Mouse (Mus musculus) midbrain, embryonic 16.5 days (tissue): ENCODE data around the gene Cdkn1c. TPM values are rescaled to one million over a fixed set of nuclear protein-coding genes. Genes with fewer than 3 reads are reported as not detected.
A peak's percentile ranks its signal among the peaks of the same experiment; 100 is the strongest.

Source experiments
- ATAC-seq: fragments of 200-750 bp; cut with Nextera tagmentation; 2 replicates; pipeline ENCODE4 v1.8.0; 2017; ENCODE audit warnings: moderate TSS enrichment
- H3K27ac ChIP-seq: fragments of 300-500 bp; sonication (generic); 2 replicates; pipeline ENCODE4 v1.5.1; 2014; ENCODE audit warnings: mild to moderate bottlenecking, low read length, mixed read lengths
- H3K27me3 ChIP-seq: fragments of 300-500 bp; sonication (generic); 2 replicates; pipeline ENCODE4 v1.6.1; 2014; ENCODE audit warnings: low read depth, low read length, mixed read lengths; ENCODE audit not compliant: control insufficient read depth, insufficient read depth
- H3K36me3 ChIP-seq: fragments of 300-500 bp; sonication (generic); 2 replicates; pipeline ENCODE4 v1.6.1; 2014; ENCODE audit warnings: mild to moderate bottlenecking, low read length, moderate library complexity, mixed read lengths; ENCODE audit not compliant: control insufficient read depth, insufficient read depth
- H3K4me1 ChIP-seq: fragments of 300-500 bp; sonication (generic); 2 replicates; pipeline ENCODE4 v1.6.1; 2014; ENCODE audit warnings: mild to moderate bottlenecking, low read length, mixed read lengths; ENCODE audit not compliant: control insufficient read depth, insufficient read depth
- H3K4me2 ChIP-seq: fragments of 300-500 bp; sonication (generic); 2 replicates; pipeline ENCODE4 v1.6.1; 2014; ENCODE audit warnings: mild to moderate bottlenecking, low read length, mixed read lengths
- H3K4me3 ChIP-seq: fragments of 300-500 bp; sonication (generic); 2 replicates; pipeline ENCODE4 v1.5.1; 2014; ENCODE audit warnings: low read depth, mild to moderate bottlenecking, low read length, moderate library complexity, mixed read lengths
- H3K9ac ChIP-seq: fragments of 300-500 bp; sonication (generic); 2 replicates; pipeline ENCODE4 v1.6.1; 2014; ENCODE audit warnings: low read depth, low read length, mixed read lengths
- H3K9me3 ChIP-seq: fragments of 300-500 bp; sonication (generic); replicated peaks from 2 replicates; pipeline ENCODE4 v1.6.1; 2014; ENCODE audit warnings: mild to moderate bottlenecking, low read length, mixed read lengths; ENCODE audit not compliant: control insufficient read depth, poor library complexity, severe bottlenecking
- WGBS: fragments of 180-500 bp; shearing (Covaris S2); extraction: QIAGEN DNeasy Blood & Tissue Kit; methylation state at CpG from one replicate; pipeline ENCODE4 v1.1.7; 2014; 5-methylcytosine and 5-hydroxymethylcytosine counted together
- polyA plus RNA-seq: library from polyadenylated mRNA; unstranded; fragments of >200 nt; fragmentation: Nextera tagmentation; extraction: Ambion mirVana; gene quantifications from 2 replicates; pipeline ENCODE4 v1.2.1, GENCODE M21; 2015

Gene Cdkn1c
- polyA plus RNA-seq, 1 experiment from 2014 or later: 171 TPM

- H3K9ac ChIP-seq: no peak overlapping the region
- H3K27ac ChIP-seq: no peak overlapping the region
- no peaks in the 10 kb centered on the region for H3K9me3 ChIP-seq
- no peak overlapping the region for H3K4me2 ChIP-seq
- no peak overlapping the region for H3K4me3 ChIP-seq
- 19% methylated on average over 2 of the region's 2 CpGs for WGBS
- H3K36me3 ChIP-seq: no peaks in the 10 kb centered on the region
- peaks cover 5% of the 10 kb centered on the region; the same call in 1 of the 2 replicates for H3K4me1 ChIP-seq
- no peaks in the 10 kb centered on the region for H3K27me3 ChIP-seq
- 0 out of 2 replicates have a peak, but pooled peaks have one; percentile 22 for ATAC-seq
These were observed 31.9 kb downstream of the Cdkn1c start for GRCm38 (mm10) chr7:143428814-143429499.

- H3K4me3 ChIP-seq: no peak overlapping the region
- no peak overlapping the region for H3K27ac ChIP-seq
- peaks cover 5% of the 10 kb centered on the region; the same call in 1 of the 2 replicates for H3K4me1 ChIP-seq
- H3K9ac ChIP-seq: no peak overlapping the region
- ATAC-seq: peak; percentile 78
- H3K9me3 ChIP-seq: no peaks in the 10 kb centered on the region
- no peaks in the 10 kb centered on the region for H3K36me3 ChIP-seq
- H3K4me2 ChIP-seq: no peak overlapping the region
- 17% methylated on average over 23 of the region's 23 CpGs for WGBS
- H3K27me3 ChIP-seq: no peaks in the 10 kb centered on the region
These were observed 32.6 kb downstream of the Cdkn1c start for GRCm38 (mm10) chr7:143428142-143428813.

DNA sequence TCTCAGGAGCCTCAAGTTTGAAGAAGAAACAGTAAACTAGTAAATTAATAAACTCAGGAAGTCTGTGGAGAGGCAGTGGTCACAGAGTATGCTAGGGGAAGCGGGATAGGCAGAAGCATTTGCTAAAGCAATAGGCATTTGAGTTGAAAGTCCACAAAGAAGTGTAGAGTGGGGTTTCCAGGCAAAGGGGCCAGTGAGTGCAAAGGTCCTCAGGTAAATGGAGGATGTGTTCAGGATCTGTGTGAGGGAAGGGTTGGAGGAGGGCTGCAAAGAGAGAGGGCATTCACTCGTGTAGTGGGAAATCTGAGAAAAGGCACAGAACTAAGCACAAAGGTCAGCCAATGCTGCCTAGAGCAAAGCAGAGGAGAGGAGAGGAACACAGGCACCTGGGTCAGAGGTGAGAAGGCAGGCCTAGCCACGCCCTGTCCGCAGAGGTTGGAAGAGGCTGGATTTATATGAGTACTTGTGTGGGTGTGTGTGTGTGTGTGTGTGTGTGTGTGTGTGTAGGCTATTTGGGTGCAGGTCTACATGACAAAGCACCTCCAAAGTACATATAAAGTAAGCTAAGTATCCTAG, 41.2 kb downstream of the Cdkn1c start:
- H3K4me3 ChIP-seq: no peak overlapping the region
- no peaks in the 10 kb centered on the region for H3K9me3 ChIP-seq
- H3K36me3 ChIP-seq: no peaks in the 10 kb centered on the region
- no peak overlapping the region for H3K4me2 ChIP-seq
- H3K27me3 ChIP-seq: no peaks in the 10 kb centered on the region
- ATAC-seq: no peak
- H3K27ac ChIP-seq: no peak overlapping the region
- H3K4me1 ChIP-seq: no peaks in the 10 kb centered on the region
- WGBS: 86% methylated on average over 4 of the region's 4 CpGs
- no peak overlapping the region for H3K9ac ChIP-seq

DNA sequence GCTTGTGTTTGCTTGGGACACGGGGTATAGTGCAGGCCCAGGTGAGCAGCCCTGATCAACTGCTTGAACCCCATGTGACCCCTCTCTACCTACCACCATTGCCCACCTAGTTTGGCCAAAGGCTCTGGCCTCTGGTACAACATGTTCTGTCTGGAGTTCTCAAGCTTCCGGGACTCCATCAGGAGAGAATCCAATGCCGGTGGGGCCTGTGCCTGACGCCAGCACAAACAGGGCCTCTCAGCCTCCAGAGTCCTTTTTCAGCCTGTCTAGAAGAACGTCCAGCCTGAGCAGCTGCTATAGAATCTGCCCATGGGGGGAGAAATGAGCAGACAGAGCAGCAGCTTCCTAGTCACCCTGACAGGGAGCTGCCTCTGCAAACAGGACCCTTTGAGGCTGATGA, 43.0 kb downstream of the Cdkn1c start:
- 75% methylated on average over 5 of the region's 5 CpGs for WGBS
- Histone ChIP-seq H3K4me3 (no peak overlapping the region), H3K9me3 (no peaks in the 10 kb centered on the region), H3K4me1 (no peaks in the 10 kb centered on the region), H3K4me2 (no peak overlapping the region), H3K36me3 (no peaks in the 10 kb centered on the region), H3K9ac (no peak overlapping the region), H3K27ac (no peak overlapping the region), H3K27me3 (no peaks in the 10 kb centered on the region)
- no peak for ATAC-seq

DNA sequence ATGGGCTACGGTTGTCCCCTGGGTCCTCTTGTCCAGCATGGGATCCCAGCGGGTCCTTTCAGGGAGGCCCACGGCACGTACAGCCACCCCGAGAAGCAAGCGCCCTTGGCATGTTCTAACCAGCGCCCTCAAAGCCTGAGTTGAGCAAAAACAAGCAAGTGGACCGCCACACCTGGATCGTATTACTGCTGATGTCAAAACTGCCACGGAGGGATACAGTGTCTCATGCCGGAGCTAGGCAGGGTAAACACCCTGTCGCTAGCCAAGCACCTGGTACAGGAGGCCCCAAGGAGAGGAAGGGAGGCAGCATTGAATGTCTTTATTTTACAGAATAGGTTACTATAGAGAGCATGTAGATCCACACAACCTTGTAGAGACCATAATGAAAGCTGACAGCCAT, 44.4 kb downstream of the Cdkn1c start:
- Histone ChIP-seq H3K27me3 (no peaks in the 10 kb centered on the region), H3K9me3 (no peaks in the 10 kb centered on the region), H3K9ac (no peak overlapping the region), H3K4me2 (no peak overlapping the region), H3K36me3 (no peaks in the 10 kb centered on the region), H3K4me3 (no peak overlapping the region), H3K27ac (no peak overlapping the region), H3K4me1 (no peaks in the 10 kb centered on the region)
- no peak for ATAC-seq
- 88% methylated on average over 12 of the region's 12 CpGs for WGBS

- Histone ChIP-seq H3K9me3 (no peaks in the 10 kb centered on the region), H3K27me3 (no peaks in the 10 kb centered on the region), H3K27ac (no peak overlapping the region), H3K36me3 (no peaks in the 10 kb centered on the region), H3K4me1 (no peaks in the 10 kb centered on the region), H3K4me3 (no peak overlapping the region), H3K4me2 (no peak overlapping the region), H3K9ac (no peak overlapping the region)
- 58% methylated on average over 4 of the region's 4 CpGs for WGBS
- ATAC-seq: no peak
These were observed 45.8 kb downstream of the Cdkn1c start for GRCm38 (mm10) chr7:143415070-143415469.

- Histone ChIP-seq H3K36me3 (no peaks in the 10 kb centered on the region), H3K4me1 (no peaks in the 10 kb centered on the region), H3K27me3 (no peaks in the 10 kb centered on the region), H3K9ac (no peak overlapping the region), H3K27ac (no peak overlapping the region), H3K4me2 (no peak overlapping the region), H3K4me3 (no peak overlapping the region), H3K9me3 (no peaks in the 10 kb centered on the region)
- 77% methylated on average over 6 of the region's 6 CpGs for WGBS
- no peak for ATAC-seq
These were observed 48.2 kb downstream of the Cdkn1c start for GRCm38 (mm10) chr7:143412606-143413005.

DNA sequence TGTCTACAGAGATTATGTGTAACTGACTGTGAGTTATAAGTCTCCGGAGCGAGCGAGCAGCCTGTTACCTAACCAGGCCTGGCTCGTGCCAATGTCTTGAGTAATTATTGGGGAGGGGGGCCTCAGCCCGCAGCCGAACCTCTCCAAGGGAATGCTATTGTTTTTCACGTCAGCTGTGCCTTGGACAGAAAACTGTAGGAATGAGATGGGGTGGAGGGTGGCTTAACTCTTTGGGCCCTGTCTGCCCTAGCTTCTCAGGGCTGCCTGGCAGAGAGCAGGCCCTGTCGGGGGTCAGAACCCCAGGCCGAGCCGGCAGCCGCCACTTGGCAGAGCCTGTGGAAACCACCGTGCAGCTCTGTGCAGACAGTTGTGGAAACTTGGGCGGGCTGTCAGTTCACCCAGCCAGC, 52.2 kb downstream of the Cdkn1c start:
- H3K4me2 ChIP-seq: no peak overlapping the region
- no peak overlapping the region for H3K27ac ChIP-seq
- no peaks in the 10 kb centered on the region for H3K4me1 ChIP-seq
- H3K9me3 ChIP-seq: no peaks in the 10 kb centered on the region
- 41% methylated on average over 13 of the region's 13 CpGs for WGBS
- no peaks in the 10 kb centered on the region for H3K36me3 ChIP-seq
- no peak overlapping the region for H3K4me3 ChIP-seq
- ATAC-seq: no peak
- H3K9ac ChIP-seq: no peak overlapping the region
- no peaks in the 10 kb centered on the region for H3K27me3 ChIP-seq
